Mouse (Mus musculus): ENCODE results near the gene Lhfpl3. TPM values are rescaled to one million over a fixed set of nuclear protein-coding genes. Genes with fewer than 3 reads are reported as not detected.

Gene Lhfpl3
- total RNA-seq, 2 experiments from 2014 or later: 10.9 to 11.3 TPM

DNA sequence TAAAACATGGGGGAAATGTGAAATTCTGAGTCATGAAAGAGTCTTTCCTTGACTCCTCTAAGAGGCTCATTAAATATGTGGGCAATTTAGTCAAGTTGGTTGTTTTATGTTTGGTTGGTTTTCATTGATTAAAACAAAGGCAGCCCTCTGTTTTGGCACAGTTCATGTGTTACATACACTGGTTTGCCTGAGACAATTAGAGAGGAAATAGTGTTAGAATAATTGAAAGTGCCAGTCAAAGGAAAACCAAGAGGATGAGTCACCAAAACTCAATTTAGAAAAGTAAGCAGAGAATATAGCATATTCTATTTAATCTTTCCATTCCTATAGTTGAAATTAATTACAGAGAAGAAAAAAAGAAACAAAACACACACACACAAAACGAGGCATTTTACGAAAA is 240.9 kb downstream of the Lhfpl3 start:
- no peak for TF ChIP-seq CTCF (conservative IDR thresholded peaks at IDR 0.05)
- Histone ChIP-seq H3K4me3 (no peak overlapping the region), H3K27ac (no peak overlapping the region)
- DNase-seq (ENCODE audit: low spot score in 2 of 2): no peak

DNA sequence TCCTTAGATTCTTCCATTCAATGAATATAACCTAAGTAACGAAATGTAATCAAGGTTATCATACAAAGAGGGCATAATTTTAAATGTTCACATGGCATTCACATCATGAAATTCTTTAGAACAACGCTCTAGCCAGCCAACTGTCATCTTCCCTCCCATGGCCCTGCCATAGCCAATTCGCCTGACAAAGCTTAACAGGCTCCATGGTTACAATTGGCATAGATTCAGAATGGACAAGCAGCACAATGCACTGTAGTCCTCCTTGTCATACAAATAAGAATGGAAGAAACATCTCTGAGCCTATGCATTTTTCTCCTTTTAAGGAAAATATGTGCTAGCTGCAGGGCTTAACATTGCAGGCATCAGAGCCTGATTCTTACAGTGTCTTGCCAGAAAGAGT is 254.0 kb downstream of the Lhfpl3 start:
- H3K4me3 ChIP-seq: no peak overlapping the region
- H3K27ac ChIP-seq: no peak overlapping the region
- TF ChIP-seq CTCF (conservative IDR thresholded peaks at IDR 0.05): no peak
- DNase-seq (ENCODE audit: low spot score in 2 of 2): no peak

DNA sequence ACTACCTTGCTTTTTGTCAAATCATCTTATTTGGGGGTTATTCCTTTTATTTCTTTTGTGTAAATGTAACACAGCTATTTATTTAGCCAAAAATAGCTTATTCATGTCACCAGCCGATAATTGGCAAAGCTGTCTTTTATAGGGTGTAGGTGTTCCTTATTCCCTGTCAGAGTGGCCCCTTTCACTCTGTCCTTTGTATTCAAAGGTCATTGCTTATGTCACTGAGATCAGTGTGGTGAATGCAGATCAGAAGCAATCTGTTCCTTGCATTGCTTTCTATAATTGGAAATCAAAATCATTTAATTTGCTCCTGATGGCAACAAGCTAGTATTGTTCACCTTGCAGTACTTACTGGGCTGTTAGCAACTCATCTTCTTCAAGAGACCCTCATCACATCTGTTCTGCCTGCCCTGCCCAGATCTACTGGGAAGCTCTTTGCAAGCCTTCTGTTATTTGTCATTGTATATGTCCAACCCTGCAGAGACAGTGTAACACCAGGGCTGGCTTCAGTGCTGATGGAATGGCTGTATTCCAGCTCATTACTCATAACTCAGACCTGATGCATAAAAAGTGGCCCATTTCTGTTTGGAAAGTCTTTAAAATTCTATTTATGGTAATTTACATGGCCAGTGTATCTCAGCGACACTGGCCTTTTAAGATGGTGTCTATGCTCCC is 257.4 kb downstream of the Lhfpl3 start:
- no peak for DNase-seq (ENCODE audit: low spot score in 2 of 2)
- no peak overlapping the region for H3K4me3 ChIP-seq
- no peak overlapping the region for H3K27ac ChIP-seq
- no peak for TF ChIP-seq CTCF (conservative IDR thresholded peaks at IDR 0.05)

DNA sequence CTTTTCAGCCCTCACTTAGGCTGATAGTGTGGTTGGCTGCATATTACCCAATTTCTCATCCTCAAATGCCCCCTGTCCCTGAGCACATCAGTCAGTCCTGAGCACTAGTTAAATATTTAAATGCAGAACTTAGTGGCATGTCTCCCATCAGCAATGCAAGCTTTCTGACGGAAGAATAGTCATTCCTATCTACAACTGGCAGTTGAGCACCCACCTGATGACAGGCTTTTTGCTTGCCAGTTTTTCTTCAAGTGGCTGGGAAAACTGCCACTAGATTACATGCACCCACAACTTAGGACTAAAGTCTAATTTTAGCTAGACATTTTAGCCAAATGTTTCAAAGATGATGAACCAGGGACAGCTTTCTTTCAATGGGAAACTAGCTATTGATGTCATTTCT is 260.3 kb downstream of the Lhfpl3 start:
- no peak for DNase-seq (ENCODE audit: low spot score in 2 of 2)
- TF ChIP-seq CTCF (conservative IDR thresholded peaks at IDR 0.05): no peak
- Histone ChIP-seq H3K27ac (no peak overlapping the region), H3K4me3 (no peak overlapping the region)

DNA sequence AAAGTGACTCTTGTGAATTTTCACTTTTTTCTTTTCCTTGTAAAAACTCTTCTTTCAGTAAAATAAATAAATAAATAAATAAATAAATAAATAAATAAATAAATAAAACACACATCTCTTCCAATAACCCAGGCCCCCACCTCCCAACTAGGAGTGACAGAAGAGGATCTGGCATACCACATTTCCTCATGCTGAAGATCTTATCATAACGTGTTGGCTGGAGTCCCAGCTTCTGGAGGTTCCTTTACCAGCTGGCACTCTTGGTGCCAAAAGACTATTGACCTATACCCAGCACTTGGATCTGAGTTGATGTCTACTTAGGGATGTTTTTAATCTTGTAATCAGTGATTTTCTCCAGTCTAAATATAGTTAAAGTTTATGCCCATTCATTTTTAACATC is 264.6 kb downstream of the Lhfpl3 start:
- no peak for TF ChIP-seq CTCF (conservative IDR thresholded peaks at IDR 0.05)
- no peak for DNase-seq (ENCODE audit: low spot score in 2 of 2)
- Histone ChIP-seq H3K4me3 (no peak overlapping the region), H3K27ac (no peak overlapping the region)

DNA sequence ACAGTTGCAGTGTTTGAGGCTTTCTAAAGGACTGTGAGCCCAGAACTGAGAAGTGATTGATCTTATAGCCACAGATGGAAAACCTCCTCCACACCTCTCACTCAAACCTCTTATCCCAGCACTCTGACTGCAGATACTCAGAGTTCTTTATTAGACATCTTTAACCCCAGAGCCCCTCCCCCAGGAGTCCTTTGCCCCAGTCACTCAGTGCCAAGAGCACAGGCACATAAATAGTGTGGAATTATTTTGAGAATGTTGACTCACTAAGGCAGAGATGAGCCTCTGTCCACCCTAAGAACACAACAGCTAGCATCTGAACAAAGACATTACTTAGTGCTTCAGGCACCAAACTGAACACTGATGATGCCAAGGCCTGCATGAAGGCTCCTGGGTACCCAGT is 268.1 kb downstream of the Lhfpl3 start:
- DNase-seq (ENCODE audit: low spot score in 2 of 2): no peak
- H3K4me3 ChIP-seq: no peak overlapping the region
- TF ChIP-seq CTCF (conservative IDR thresholded peaks at IDR 0.05): no peak
- H3K27ac ChIP-seq: no peak overlapping the region

DNA sequence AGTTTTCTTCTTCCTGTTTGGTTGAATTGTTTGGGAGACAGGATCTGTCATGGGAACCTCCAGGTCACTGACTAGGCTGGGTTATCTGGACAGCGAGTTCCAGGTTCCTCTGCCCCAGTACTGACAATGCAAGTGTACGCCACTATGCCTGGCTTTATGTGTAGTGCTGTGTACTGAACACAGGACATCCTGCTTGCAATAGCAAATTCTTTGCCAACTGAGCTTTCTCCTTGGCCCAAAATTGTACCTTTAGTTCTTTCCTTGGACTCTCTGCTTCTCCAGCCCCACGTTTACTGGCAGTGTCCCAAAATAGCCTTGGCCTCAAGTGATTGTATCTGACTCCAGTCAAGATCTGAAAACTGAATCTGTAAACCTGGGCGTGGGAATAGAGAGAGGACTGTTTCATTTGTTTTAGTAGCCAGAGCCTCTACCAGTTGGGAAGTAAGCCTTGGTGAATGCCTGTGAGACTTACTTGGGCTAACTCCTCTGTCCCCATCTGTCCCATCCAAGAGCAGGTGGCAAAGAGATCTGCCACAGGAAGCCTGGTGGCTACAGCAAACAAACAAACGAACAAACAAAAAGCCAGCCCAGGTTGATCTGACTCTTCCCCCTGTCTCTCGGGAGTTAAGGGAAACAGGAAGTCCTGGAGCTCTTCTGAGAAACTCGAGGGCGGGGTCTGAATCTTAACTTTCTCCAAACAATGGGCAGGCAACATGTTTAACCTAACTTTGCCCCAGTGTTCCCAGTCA is 269.9 kb downstream of the Lhfpl3 start:
- Histone ChIP-seq H3K4me3 (no peak overlapping the region), H3K27ac (no peak overlapping the region)
- no peak for DNase-seq (ENCODE audit: low spot score in 2 of 2)
- TF ChIP-seq CTCF (conservative IDR thresholded peaks at IDR 0.05): no peak

DNA sequence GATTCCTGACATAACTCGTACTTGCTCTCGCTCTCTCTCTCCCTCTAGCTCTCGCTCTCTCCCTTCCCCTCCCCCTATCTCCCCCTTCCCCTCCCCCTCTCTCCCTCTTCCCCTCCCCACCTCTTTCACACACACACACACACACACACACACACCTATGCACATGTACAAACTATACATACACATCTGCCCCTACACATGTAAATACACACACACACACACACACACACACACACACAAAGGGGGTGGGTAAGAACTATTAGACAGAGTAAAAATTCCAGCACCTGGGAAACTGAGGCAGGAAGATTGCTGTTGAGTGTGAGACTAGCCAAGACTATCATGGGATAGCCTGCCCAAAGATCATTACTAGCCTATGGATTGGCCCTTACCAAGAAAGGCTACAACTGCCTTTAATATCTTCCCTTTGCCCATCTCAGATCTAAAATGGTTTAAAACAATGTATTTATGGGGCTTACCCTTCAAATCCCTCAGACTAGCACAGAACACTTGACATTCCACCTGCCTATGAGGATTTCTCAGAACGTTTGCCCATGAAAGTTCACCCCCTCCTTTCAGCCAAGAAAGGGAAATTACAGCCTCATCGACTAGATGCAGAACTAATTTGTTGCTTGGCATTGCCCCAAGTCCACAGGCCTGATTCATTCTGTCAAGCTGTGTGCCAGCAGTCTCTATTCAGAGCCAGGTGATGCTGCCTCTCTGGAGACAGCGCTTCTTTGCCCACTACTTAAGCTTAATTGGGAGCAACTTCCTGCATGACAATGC is 289.3 kb downstream of the Lhfpl3 start:
- DNase-seq (ENCODE audit: low spot score in 2 of 2): peak in 1 of 2 experiments; percentile 25
- no peak for TF ChIP-seq CTCF (conservative IDR thresholded peaks at IDR 0.05)
- no peak overlapping the region for H3K27ac ChIP-seq
- H3K4me3 ChIP-seq: no peak overlapping the region

DNA sequence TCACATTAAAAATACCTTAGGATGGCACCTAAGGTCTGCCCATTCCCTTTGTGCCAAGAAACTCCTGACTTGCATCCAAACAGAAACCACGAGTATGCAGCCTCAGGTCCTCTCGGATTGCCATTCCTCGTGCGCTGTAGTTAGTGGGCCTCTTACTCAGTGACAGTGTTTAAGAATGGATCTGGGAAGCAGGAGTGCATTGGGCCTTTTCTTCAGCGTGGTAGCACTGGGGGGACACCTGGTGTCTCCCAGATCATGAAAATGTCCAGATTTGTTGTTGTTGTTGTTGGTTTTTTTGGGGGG is 289.8 kb downstream of the Lhfpl3 start:
- H3K4me3 ChIP-seq: no peak overlapping the region
- DNase-seq (ENCODE audit: low spot score in 2 of 2): no peak
- no peak overlapping the region for H3K27ac ChIP-seq
- no peak for TF ChIP-seq CTCF (conservative IDR thresholded peaks at IDR 0.05)

DNA sequence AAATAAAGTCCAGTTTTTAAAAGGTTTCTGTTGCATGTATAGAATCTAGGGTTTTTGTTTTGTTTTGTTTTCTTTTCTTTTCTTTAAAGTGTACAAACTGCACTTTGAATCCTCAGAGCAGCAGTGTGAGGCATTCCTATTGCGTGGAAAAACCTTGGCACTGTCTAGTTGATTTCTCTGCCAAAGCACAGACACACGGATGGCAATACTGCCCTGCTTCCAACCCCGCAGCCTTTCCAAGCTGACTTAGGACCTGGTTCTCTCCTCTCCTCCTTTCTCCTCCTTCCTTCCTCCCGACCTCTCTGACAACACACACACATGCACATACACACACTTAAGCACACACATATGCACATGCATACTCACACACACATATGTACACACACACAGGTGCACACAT is 294.6 kb downstream of the Lhfpl3 start:
- Histone ChIP-seq H3K27ac (no peak overlapping the region), H3K4me3 (no peak overlapping the region)
- no peak for TF ChIP-seq CTCF (conservative IDR thresholded peaks at IDR 0.05)
- no peak for DNase-seq (ENCODE audit: low spot score in 2 of 2)

DNA sequence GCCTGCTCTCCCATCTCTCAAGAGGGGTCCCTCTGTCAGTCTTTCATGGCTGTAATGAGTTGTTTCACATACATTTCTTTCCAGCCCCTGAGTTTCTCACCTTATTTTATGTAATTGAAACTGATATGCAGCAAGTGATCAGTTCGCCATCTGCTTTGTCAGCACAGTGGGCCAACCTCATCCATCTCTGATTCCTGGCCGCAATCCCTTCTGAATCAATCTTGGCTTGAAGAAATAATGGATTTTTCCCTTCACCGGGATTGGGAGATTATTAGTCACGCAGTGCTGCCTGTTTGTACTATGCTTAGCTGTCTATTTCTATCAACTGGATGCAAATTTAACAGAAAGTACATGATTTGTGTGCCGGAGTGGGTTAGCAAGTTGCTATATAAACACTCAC is 297.0 kb downstream of the Lhfpl3 start:
- H3K27ac ChIP-seq: 0 out of 2 replicates have a peak overlapping the region, but pooled peaks have one; percentile 28
- no peak overlapping the region for H3K4me3 ChIP-seq
- DNase-seq (ENCODE audit: low spot score in 2 of 2): peak in 1 of 2 experiments; percentile 31
- TF ChIP-seq CTCF (conservative IDR thresholded peaks at IDR 0.05): no peak

DNA sequence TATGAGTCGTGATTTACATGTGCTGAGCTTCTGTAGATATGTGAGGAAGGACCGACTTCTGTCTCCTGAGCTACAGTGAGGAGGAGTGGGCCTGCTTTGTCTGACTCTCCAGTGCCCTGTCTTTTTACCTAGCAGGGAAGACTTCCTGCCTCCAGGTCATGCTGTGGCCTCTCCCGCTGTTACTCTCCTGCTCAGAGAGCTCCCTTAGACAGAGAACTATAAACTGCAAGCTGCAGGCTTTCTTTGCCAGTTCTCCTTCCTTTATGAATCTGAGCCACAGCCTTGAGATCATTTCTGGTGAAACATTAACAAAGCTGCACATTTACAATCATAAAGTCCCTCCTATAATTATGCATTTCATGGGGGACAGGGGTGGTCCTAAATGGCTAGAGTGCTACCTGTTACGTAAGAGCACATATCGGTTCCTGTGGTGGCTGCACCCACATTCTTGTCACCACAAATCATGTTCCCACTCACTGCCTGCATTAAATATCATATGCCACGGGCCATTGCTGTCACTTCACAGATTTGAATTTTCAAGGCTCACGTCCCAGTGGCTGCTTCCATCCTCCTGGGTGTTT is 303.3 kb downstream of the Lhfpl3 start:
- DNase-seq (ENCODE audit: low spot score in 2 of 2): no peak
- no peak for TF ChIP-seq CTCF (conservative IDR thresholded peaks at IDR 0.05)
- Histone ChIP-seq H3K27ac (no peak overlapping the region), H3K4me3 (no peak overlapping the region)

DNA sequence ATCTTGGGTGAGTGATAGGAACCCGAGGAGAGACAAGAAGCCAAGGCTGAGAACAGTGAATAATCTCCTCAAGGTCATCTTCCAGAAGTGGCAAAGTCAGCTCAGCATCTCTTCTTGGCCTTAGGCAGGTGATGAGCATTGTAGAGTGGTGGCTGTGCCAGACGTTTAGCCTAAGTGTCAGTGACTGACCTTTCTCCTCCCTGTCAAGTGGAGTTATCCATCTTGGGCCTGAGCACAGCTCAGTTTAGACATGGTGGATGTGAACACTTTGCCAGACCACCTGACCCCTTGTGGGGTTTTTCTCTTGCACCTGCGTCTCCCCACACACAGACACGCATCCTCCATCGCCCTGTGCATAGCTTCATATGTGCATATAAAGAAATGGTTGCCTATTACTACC is 305.6 kb downstream of the Lhfpl3 start:
- TF ChIP-seq CTCF (conservative IDR thresholded peaks at IDR 0.05): no peak

More for the DNA sequence above, 305.6 kb downstream of the Lhfpl3 start:
- H3K27ac ChIP-seq: no peak overlapping the region
- DNase-seq (ENCODE audit: low spot score in 2 of 2): no peak
- no peak overlapping the region for H3K4me3 ChIP-seq

Measured in layer of hippocampus, adult 2 months (tissue).